Mouse (Mus musculus) thymus, adult 2 months (tissue): ENCODE results near the gene Clcn2. TPM values are rescaled to one million over a fixed set of nuclear protein-coding genes. Genes with fewer than 3 reads are reported as not detected.

Experiments
- DNase-seq: peaks from one replicate; pipeline ENCODE4 v3.0.0; 2021
- H3K27ac ChIP-seq: fragments of 200-500 bp; 2 replicates; pipeline ENCODE4 v1.5.1; 2012; ENCODE audit warnings: low read length, control low read depth; ENCODE audit not compliant: control insufficient read depth, insufficient read depth
- H3K27me3 ChIP-seq: fragments of 200-500 bp; 2 replicates; pipeline ENCODE4 v1.6.1; 2012; ENCODE audit warnings: mild to moderate bottlenecking, low read length, moderate library complexity, mixed read lengths; ENCODE audit not compliant: control insufficient read depth, insufficient read depth
- H3K36me3 ChIP-seq: fragments of 200-500 bp; 2 replicates; pipeline ENCODE4 v1.6.1; 2012; ENCODE audit warnings: mild to moderate bottlenecking, low read length, moderate library complexity; ENCODE audit not compliant: control insufficient read depth, insufficient read depth
- H3K4me1 ChIP-seq: fragments of 200-500 bp; replicated peaks from 2 replicates; pipeline ENCODE4 v1.6.1; 2012; ENCODE audit warnings: low read length; ENCODE audit not compliant: control insufficient read depth, insufficient read depth
- H3K4me3 ChIP-seq: fragments of 200-500 bp; 2 replicates; pipeline ENCODE4 v1.5.1; 2012; ENCODE audit warnings: mild to moderate bottlenecking, low read length, control low read depth, moderate library complexity; ENCODE audit not compliant: control insufficient read depth, insufficient read depth
- CTCF ChIP-seq: fragments of 200-500 bp; IDR thresholded peaks from 2 replicates; pipeline ENCODE4 v1.5.1; 2012; ENCODE audit warnings: mild to moderate bottlenecking, control low read depth, low read length, moderate library complexity, borderline replicate concordance; ENCODE audit not compliant: control insufficient read depth, poor library complexity, insufficient read depth; ENCODE audit errors: extremely low read depth
- POLR2A ChIP-seq: fragments of 200-500 bp; IDR thresholded peaks from 2 replicates; pipeline ENCODE4 v1.6.1; 2012; ENCODE audit warnings: mild to moderate bottlenecking, low read length, control low read depth, moderate library complexity; ENCODE audit not compliant: control insufficient read depth, poor library complexity, insufficient read depth; ENCODE audit errors: extremely low read depth
- WGBS: fragments of 180-500 bp; shearing (Covaris S2); methylation state at CpG from one replicate; pipeline ENCODE4 v1.1.7; 2018; 5-methylcytosine and 5-hydroxymethylcytosine counted together
- polyA plus RNA-seq: library from polyadenylated mRNA; depleted of rRNA; stranded (reverse); fragments of >200 nt; gene quantifications from 2 replicates; pipeline ENCODE4 v1.2.3, GENCODE M21; 2012; rRNA removed

Clcn2 gene
- polyA plus RNA-seq = 40.5 and 42.1 TPM in 2 replicates

DNA sequence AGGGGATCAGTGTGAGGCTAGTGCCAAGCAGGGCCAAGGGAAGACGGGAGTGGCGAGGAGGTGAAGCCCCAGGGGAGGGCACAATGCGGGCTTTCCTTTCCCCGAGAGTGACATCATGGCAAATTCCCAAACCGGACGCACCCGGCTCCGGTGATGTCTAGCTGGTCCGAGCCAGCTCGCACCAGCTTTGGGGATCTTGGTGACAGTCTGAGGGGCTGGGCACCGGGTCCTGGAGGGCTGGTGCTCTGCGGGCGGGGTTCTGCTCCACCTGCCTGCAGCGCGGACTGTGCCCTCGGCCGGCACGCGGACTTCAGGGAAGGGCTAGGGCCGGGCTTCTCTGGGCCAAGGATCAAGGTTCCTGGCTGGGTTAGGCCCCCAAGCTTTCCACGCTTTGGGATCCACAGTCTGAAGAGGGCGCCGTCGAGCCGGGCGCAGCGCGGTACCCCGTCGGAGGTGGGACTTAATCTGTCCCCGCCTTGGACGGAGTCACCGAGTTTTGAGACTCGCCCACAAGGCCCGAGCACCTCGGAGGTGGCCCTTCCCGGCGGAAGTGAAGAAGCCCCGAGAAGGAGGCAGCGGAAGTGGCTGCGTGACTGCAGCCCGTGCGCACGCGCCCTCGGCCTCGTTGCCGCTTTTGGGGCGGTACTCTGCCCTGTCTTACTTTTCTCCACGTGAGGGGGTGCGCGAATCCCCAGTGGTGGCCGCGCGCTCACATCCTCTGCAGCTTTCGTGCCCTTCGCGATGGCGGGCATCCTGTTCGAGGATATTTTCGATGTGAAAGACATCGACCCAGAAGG is at the start of gene Clcn2, which contains the start of gene Polr2h:
Gene Clcn2 (minus strand): TSS at position 566 of the 797 bp plus-strand sequence.
Gene Polr2h (plus strand): TSS at position 485 of the 797 bp plus-strand sequence.
- Histone ChIP-seq H3K4me1 (peaks cover 17% of the 10 kb centered on the region), H3K27ac (peak within 1 kb of the TSS; percentile 66), H3K4me3 (peak within 1 kb of the TSS; percentile 67), H3K27me3 (no peaks in the 10 kb centered on the region), H3K36me3 (no peaks in the 10 kb centered on the region; the same call in 1 of the 2 replicates)
- WGBS = under 1% methylated on average over 62 of the region's 62 CpGs
- peak; percentile 95 for DNase-seq
- TF ChIP-seq CTCF = peak; percentile 49; the same call in 1 of the 2 replicates
- peak; percentile 92 for TF ChIP-seq POLR2A

DNA sequence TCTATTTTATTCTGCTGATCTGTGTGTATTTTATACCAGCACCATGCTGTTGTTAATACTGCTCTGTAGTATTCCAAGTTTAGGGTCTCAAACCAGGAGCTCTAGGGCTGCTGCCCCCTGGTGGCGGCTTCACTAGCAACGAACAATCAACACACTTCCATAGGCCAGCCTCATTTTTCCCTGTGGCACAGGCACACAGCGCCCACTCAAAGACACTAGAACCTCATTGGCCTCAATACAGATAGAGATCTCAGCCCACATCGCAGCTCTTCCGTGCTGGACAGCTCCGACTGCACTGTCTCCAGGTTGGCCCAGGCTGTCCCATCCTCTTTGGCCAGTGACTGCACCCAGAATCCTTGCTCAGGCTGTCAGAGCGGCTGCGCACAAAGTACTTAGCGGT is 47.7 kb upstream of the Clcn2 start:
- peak; percentile 48 for DNase-seq
- WGBS = 47% methylated on average over 9 of the region's 9 CpGs
- Histone ChIP-seq H3K4me3 (no peak overlapping the region), H3K36me3 (no peaks in the 10 kb centered on the region), H3K27me3 (no peaks in the 10 kb centered on the region), H3K27ac (no peak overlapping the region), H3K4me1 (no peaks in the 10 kb centered on the region)
- TF ChIP-seq CTCF (peak; percentile 66; the same call in 1 of the 2 replicates), POLR2A (no peak)

DNA sequence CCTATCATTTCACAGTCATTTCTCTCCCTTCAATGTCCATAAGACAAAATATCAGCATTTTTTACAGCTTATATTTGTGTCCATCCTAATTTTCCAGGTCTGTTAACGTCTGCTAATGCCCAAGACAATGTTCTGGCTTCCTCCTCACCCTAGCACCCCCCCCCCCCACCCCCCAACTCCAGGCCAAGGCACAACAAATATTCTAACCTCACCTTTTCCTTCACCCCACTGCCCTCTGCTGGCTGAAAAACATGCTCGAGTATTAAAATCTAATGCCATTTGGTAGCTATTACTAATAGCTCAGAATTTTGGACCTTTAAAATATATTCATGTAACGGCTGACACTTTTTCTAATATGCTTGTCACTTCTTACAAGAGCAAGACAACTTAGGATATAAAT is 44.1 kb upstream of the Clcn2 start:
- peak; percentile 28 for DNase-seq
- Histone ChIP-seq H3K4me1 (no peaks in the 10 kb centered on the region), H3K36me3 (no peaks in the 10 kb centered on the region), H3K27ac (no peak overlapping the region), H3K4me3 (no peak overlapping the region), H3K27me3 (no peaks in the 10 kb centered on the region)
- 8% methylated on average over 3 of the region's 3 CpGs for WGBS
- TF ChIP-seq POLR2A (no peak), CTCF (no peak)

DNA sequence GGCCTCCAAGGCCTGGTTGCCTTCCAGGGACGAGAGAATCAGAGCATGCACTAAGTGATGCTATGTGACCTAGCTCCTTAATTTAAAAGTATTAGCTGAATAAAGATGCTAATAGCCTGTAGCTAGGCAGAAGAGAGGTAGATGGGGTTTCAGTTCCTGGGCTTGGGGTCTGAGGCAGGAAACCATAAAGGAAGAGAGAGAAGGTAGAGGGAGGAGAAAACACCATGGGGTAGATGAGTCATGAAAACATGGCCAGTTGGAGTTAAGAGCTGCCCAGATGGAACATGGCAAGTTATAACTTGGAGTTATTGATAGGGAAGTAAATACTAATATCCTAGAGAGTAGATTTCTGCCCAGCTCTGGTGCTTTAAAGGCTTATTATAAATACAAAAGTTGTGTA is 39.8 kb upstream of the Clcn2 start:
- 73% methylated on average over 1 of the region's 1 CpGs for WGBS
- no peaks in the 10 kb centered on the region for H3K4me1 ChIP-seq
- no peak for TF ChIP-seq CTCF
- TF ChIP-seq POLR2A = no peak
- H3K36me3 ChIP-seq = no peaks in the 10 kb centered on the region
- no peaks in the 10 kb centered on the region for H3K27me3 ChIP-seq
- DNase-seq = no peak
- H3K4me3 ChIP-seq = no peak overlapping the region
- H3K27ac ChIP-seq = no peak overlapping the region

DNA sequence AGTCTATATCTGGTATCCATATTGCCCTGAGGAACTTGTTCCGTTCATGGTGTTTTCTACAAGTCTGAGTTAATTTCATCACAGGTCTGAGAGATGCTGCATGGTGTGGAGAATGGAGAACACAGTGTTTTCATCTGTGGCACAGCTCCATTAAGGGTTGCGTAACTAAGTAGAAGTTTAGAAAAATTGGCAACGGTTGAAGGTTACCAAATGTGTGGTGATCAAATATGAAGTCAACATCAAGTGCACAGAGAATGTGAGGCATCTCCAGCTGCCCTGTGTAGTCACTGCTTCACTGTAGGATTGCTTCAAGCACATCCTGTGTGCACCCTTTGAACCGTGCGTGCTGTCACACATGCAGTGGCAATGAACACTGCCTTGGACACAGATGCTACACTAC is 38.5 kb upstream of the Clcn2 start:
- no peak overlapping the region for H3K27ac ChIP-seq
- WGBS = 89% methylated on average over 5 of the region's 5 CpGs
- TF ChIP-seq CTCF = no peak
- TF ChIP-seq POLR2A = no peak
- H3K4me3 ChIP-seq = no peak overlapping the region
- H3K27me3 ChIP-seq = no peaks in the 10 kb centered on the region
- H3K36me3 ChIP-seq = no peaks in the 10 kb centered on the region
- DNase-seq = no peak
- H3K4me1 ChIP-seq = no peaks in the 10 kb centered on the region

DNA sequence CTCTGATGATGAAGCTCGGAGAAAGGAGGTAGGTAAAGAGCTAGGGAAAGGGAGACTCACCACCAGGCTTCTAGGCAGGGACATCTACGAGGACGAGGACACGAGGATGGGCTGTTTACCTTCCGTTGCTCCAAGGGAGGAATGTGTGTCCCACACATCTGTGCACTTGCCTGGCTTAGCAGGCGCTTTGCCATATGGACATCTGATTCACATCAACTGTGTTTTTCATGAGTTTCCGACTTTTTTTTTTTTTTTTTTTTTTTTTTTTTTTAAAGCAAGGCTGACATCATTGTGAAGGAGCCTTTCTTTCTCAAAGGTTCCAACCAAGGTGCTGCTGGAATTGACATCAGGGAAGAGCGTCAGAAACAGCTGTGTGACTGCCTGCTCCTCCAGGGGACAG is 33.0 kb upstream of the Clcn2 start:
- Histone ChIP-seq H3K36me3 (no peaks in the 10 kb centered on the region), H3K27me3 (no peaks in the 10 kb centered on the region), H3K4me3 (no peak overlapping the region), H3K27ac (no peak overlapping the region), H3K4me1 (0 out of 2 replicates have a peak, but pooled peaks cover 3% of the 10 kb centered on the region)
- DNase-seq = no peak
- WGBS = 80% methylated on average over 8 of the region's 8 CpGs
- TF ChIP-seq POLR2A = no peak
- TF ChIP-seq CTCF = no peak

DNA sequence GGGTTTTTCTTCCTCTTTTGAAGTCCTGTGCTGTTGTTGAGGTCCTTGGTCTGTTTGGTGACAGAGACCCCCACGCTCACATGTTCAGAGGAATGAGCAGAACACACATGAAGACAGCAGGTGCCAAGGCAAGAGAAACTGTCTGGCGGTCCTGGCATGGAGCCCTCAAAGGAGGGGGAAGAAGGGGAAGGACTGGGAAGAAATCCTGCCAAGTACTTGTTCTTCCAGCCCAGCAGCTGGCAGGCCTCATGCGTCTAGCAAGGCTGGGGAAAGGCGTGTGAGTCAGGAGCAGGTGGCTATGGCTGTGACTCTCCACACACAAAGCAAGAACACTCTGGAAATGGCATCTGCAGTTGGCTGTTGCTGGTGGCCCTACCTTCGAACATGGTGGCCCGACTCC is 29.1 kb upstream of the Clcn2 start:
- WGBS = 43% methylated on average over 6 of the region's 6 CpGs
- no peak overlapping the region for H3K27ac ChIP-seq
- H3K4me3 ChIP-seq = no peak overlapping the region
- no peaks in the 10 kb centered on the region for H3K36me3 ChIP-seq
- 0 out of 2 replicates have a peak, but pooled peaks cover 3% of the 10 kb centered on the region for H3K4me1 ChIP-seq
- no peak for DNase-seq
- H3K27me3 ChIP-seq = no peaks in the 10 kb centered on the region
- TF ChIP-seq POLR2A (no peak), CTCF (no peak)
